Mouse (Mus musculus): Measurements from ENCODE around the gene Trat1. TPM values are rescaled to one million over a fixed set of nuclear protein-coding genes. Genes with fewer than 3 reads are reported as not detected.

The Trat1 gene
- not detected in 2 replicates for polyA plus RNA-seq (2015; fragmentation: Nextera tagmentation; extraction: Ambion mirVana)

DNA sequence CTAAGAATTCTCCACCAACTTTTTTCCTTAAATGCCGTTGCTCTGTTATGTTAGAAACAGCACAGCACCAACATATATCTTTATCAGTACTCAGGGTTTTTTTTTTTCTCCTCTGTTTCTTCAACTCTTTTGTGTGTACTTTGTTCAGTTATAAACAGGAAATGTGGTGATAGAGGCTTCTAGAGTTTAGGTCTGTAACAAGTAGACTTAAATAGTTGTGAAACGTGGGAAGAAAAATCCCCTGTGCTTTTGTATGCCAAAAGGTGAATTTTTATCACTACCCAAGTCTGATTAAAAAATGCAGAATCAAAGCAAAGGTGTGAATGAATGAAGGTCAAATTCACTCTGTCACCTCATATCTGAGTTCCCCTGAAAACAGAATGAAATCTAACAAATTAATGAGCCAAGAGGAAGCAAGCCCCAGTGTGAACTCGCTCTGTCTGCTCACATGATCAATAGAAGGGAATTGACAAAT is at the start of gene Trat1:
Gene Trat1 (minus strand): TSS at position 51 of the 475 bp plus-strand sequence.
- 42% methylated on average over 3 of the region's 3 CpGs for WGBS (ENCODE audit: insufficient replicate concordance)

GRCm38 (mm10) chr16:48818524-48818923 is 46.7 kb upstream of the Trat1 start:
- peak; percentile 48; the same call in 1 of the 2 replicates for ATAC-seq (ENCODE audit: low read depth)
- WGBS (ENCODE audit: insufficient replicate concordance) = 64% methylated on average over 6 of the region's 6 CpGs
- Histone ChIP-seq H3K27ac (ENCODE audit: low read length) (no peak overlapping the region), H3K27me3 (ENCODE audit: control insufficient read depth, insufficient read depth, low read depth, low read length) (no peaks in the 10 kb centered on the region), H3K4me1 (ENCODE audit: control insufficient read depth, low read depth, low read length) (no peaks in the 10 kb centered on the region), H3K9ac (ENCODE audit: low read depth, low read length) (no peak overlapping the region), H3K36me3 (ENCODE audit: control insufficient read depth, insufficient read depth) (no peaks in the 10 kb centered on the region), H3K9me3 (replicated peaks; ENCODE audit: control insufficient read depth, low read length) (no peaks in the 10 kb centered on the region), H3K4me2 (ENCODE audit: low read depth, low read length) (no peak overlapping the region), H3K4me3 (ENCODE audit: low read depth, low read length) (no peak overlapping the region)

More for the DNA sequence above, at the start of gene Trat1:
- no peak for ATAC-seq (ENCODE audit: low read depth)
- no peaks in the 10 kb centered on the region for H3K36me3 ChIP-seq (ENCODE audit: control insufficient read depth, insufficient read depth)
- no peak within 1 kb of the TSS for H3K4me3 ChIP-seq (ENCODE audit: low read depth, low read length)
- no peaks in the 10 kb centered on the region for H3K9me3 ChIP-seq (replicated peaks; ENCODE audit: control insufficient read depth, low read length)
- H3K4me1 ChIP-seq (ENCODE audit: control insufficient read depth, low read depth, low read length) = no peaks in the 10 kb centered on the region
- H3K4me2 ChIP-seq (ENCODE audit: low read depth, low read length) = no peak within 1 kb of the TSS
- no peaks in the 10 kb centered on the region for H3K27me3 ChIP-seq (ENCODE audit: control insufficient read depth, insufficient read depth, low read depth, low read length)
- H3K9ac ChIP-seq (ENCODE audit: low read depth, low read length) = no peak within 1 kb of the TSS
- H3K27ac ChIP-seq (ENCODE audit: low read length) = no peak within 1 kb of the TSS

- Histone ChIP-seq H3K4me3 (ENCODE audit: low read depth, low read length) (no peak within 1 kb of the TSS), H3K27me3 (ENCODE audit: control insufficient read depth, insufficient read depth, low read depth, low read length) (no peaks in the 10 kb centered on the region), H3K4me2 (ENCODE audit: low read depth, low read length) (no peak within 1 kb of the TSS), H3K9ac (ENCODE audit: low read depth, low read length) (no peak within 1 kb of the TSS), H3K9me3 (replicated peaks; ENCODE audit: control insufficient read depth, low read length) (no peaks in the 10 kb centered on the region), H3K27ac (ENCODE audit: low read length) (no peak within 1 kb of the TSS), H3K36me3 (ENCODE audit: control insufficient read depth, insufficient read depth) (no peaks in the 10 kb centered on the region), H3K4me1 (ENCODE audit: control insufficient read depth, low read depth, low read length) (no peaks in the 10 kb centered on the region)
- no peak for ATAC-seq (ENCODE audit: low read depth)
- 70% methylated on average over 2 of the region's 2 CpGs for WGBS (ENCODE audit: insufficient replicate concordance)
These were observed 44.9 kb upstream of the Trat1 start, which contains the start of gene Retnlb for GRCm38 (mm10) chr16:48816695-48817094. TSS of gene Retnlb (plus strand) at chr16:48816856.

GRCm38 (mm10) chr16:48811881-48812436 is 40.1 kb upstream of the Trat1 start:
- WGBS (ENCODE audit: insufficient replicate concordance) = 56% methylated on average over 7 of the region's 7 CpGs
- Histone ChIP-seq H3K9ac (ENCODE audit: low read depth, low read length) (no peak overlapping the region), H3K36me3 (ENCODE audit: control insufficient read depth, insufficient read depth) (no peaks in the 10 kb centered on the region), H3K4me1 (ENCODE audit: control insufficient read depth, low read depth, low read length) (no peaks in the 10 kb centered on the region), H3K27ac (ENCODE audit: low read length) (no peak overlapping the region), H3K4me3 (ENCODE audit: low read depth, low read length) (no peak overlapping the region), H3K9me3 (replicated peaks; ENCODE audit: control insufficient read depth, low read length) (no peaks in the 10 kb centered on the region), H3K4me2 (ENCODE audit: low read depth, low read length) (no peak overlapping the region), H3K27me3 (ENCODE audit: control insufficient read depth, insufficient read depth, low read depth, low read length) (no peaks in the 10 kb centered on the region)
- ATAC-seq (ENCODE audit: low read depth) = no peak

DNA sequence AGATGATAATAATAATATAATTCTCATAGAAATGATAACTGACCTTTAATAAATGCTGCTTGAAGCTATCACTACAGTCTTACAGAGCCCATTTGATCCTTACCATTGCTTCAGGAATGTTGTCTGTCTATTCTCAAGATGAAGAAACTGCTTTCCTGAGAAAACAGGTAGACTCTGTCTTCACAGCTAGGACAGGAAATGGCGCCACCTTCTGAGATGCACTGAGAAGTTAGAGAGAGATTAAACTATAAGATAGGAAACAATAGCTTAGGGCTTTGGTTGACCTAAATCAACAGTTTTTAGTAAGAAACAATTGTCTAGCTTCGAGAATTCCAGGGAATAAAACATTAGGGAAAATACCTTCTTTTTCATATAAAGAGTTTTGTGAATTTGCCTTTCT is 37.6 kb upstream of the Trat1 start:
- Histone ChIP-seq H3K9ac (ENCODE audit: low read depth, low read length) (no peak overlapping the region), H3K27me3 (ENCODE audit: control insufficient read depth, insufficient read depth, low read depth, low read length) (no peaks in the 10 kb centered on the region), H3K9me3 (replicated peaks; ENCODE audit: control insufficient read depth, low read length) (no peaks in the 10 kb centered on the region), H3K4me2 (ENCODE audit: low read depth, low read length) (no peak overlapping the region), H3K36me3 (ENCODE audit: control insufficient read depth, insufficient read depth) (no peaks in the 10 kb centered on the region), H3K4me3 (ENCODE audit: low read depth, low read length) (no peak overlapping the region), H3K4me1 (ENCODE audit: control insufficient read depth, low read depth, low read length) (no peaks in the 10 kb centered on the region), H3K27ac (ENCODE audit: low read length) (no peak overlapping the region)
- 32% methylated on average over 2 of the region's 2 CpGs for WGBS (ENCODE audit: insufficient replicate concordance)
- ATAC-seq (ENCODE audit: low read depth) = no peak

DNA sequence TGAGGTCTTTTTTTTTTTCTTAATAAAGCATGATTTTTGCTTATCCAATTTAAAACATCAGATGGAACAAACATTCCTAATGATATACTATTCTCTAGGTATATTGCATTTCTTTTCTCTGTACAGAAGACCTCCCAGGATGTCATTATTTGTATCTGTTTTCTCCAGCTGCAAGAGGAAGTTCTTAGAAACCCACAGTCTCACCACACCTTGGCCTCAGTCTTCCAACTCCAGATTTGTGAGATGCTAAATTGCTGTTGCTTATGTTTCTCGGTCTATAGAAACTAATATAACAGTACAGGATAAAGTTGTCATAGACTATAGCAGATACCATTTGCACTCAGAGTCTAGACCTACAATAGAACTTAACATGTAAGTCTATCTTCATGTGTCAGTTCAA is 34.7 kb upstream of the Trat1 start:
- Histone ChIP-seq H3K9me3 (replicated peaks; ENCODE audit: control insufficient read depth, low read length) (no peaks in the 10 kb centered on the region), H3K4me2 (ENCODE audit: low read depth, low read length) (no peak overlapping the region), H3K36me3 (ENCODE audit: control insufficient read depth, insufficient read depth) (no peaks in the 10 kb centered on the region), H3K27ac (ENCODE audit: low read length) (no peak overlapping the region), H3K27me3 (ENCODE audit: control insufficient read depth, insufficient read depth, low read depth, low read length) (no peaks in the 10 kb centered on the region), H3K9ac (ENCODE audit: low read depth, low read length) (no peak overlapping the region), H3K4me1 (ENCODE audit: control insufficient read depth, low read depth, low read length) (no peaks in the 10 kb centered on the region), H3K4me3 (ENCODE audit: low read depth, low read length) (no peak overlapping the region)
- WGBS (ENCODE audit: insufficient replicate concordance) = 21% methylated on average over 1 of the region's 1 CpGs
- ATAC-seq (ENCODE audit: low read depth) = no peak

DNA sequence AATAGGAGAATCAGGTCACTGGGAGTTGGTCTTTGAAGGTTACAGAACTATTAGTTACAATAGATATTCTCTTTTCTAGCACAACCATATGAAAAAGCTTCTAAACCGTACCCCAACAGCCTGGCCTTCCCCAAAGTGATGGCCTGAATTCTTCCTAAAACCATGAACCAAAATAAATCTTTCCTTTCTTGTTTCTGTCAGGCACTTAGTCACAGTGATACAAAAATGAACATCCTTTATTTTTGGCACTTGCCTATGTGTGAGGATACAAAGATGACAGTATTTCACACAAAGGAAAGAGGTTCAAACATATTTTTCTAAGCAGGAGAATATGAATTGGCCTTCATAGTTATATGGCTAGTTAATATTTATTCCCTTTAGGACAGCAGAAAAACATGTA is 33.6 kb upstream of the Trat1 start:
- Histone ChIP-seq H3K27me3 (ENCODE audit: control insufficient read depth, insufficient read depth, low read depth, low read length) (no peaks in the 10 kb centered on the region), H3K9me3 (replicated peaks; ENCODE audit: control insufficient read depth, low read length) (no peaks in the 10 kb centered on the region), H3K4me1 (ENCODE audit: control insufficient read depth, low read depth, low read length) (no peaks in the 10 kb centered on the region), H3K9ac (ENCODE audit: low read depth, low read length) (no peak overlapping the region), H3K27ac (ENCODE audit: low read length) (no peak overlapping the region), H3K4me3 (ENCODE audit: low read depth, low read length) (no peak overlapping the region), H3K4me2 (ENCODE audit: low read depth, low read length) (no peak overlapping the region), H3K36me3 (ENCODE audit: control insufficient read depth, insufficient read depth) (no peaks in the 10 kb centered on the region)
- 49% methylated on average over 1 of the region's 1 CpGs for WGBS (ENCODE audit: insufficient replicate concordance)
- ATAC-seq (ENCODE audit: low read depth) = no peak

DNA sequence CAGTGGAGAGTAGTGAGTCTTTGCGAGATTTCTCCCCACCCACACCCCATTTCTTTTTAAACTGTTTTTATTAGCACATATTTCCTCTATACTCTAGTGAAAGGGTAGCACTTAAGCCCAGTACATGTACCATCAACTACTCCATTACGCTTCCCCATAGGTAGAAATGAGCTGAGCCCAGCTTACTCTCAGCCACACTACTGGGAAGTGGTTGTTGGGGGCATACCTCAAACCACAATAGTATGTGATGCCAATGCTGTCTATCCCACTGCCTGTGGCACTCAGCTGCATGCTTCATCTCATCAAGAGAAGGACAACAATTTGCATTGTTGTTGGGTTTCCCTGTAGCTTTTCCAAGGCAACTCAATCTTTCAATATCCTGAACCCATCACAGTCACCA is 29.1 kb upstream of the Trat1 start:
- no peak overlapping the region for H3K9ac ChIP-seq (ENCODE audit: low read depth, low read length)
- no peaks in the 10 kb centered on the region for H3K9me3 ChIP-seq (replicated peaks; ENCODE audit: control insufficient read depth, low read length)
- no peaks in the 10 kb centered on the region for H3K4me1 ChIP-seq (ENCODE audit: control insufficient read depth, low read depth, low read length)
- H3K4me3 ChIP-seq (ENCODE audit: low read depth, low read length) = no peak overlapping the region
- H3K36me3 ChIP-seq (ENCODE audit: control insufficient read depth, insufficient read depth) = no peaks in the 10 kb centered on the region
- no peak overlapping the region for H3K4me2 ChIP-seq (ENCODE audit: low read depth, low read length)
- WGBS (ENCODE audit: insufficient replicate concordance) = 43% methylated on average over 2 of the region's 2 CpGs
- H3K27me3 ChIP-seq (ENCODE audit: control insufficient read depth, insufficient read depth, low read depth, low read length) = no peaks in the 10 kb centered on the region
- H3K27ac ChIP-seq (ENCODE audit: low read length) = no peak overlapping the region
- ATAC-seq (ENCODE audit: low read depth) = no peak

- Histone ChIP-seq H3K27me3 (ENCODE audit: control insufficient read depth, insufficient read depth, low read depth, low read length) (no peaks in the 10 kb centered on the region), H3K27ac (ENCODE audit: low read length) (no peak overlapping the region), H3K4me2 (ENCODE audit: low read depth, low read length) (no peak overlapping the region), H3K9me3 (replicated peaks; ENCODE audit: control insufficient read depth, low read length) (no peaks in the 10 kb centered on the region), H3K4me3 (ENCODE audit: low read depth, low read length) (no peak overlapping the region), H3K36me3 (ENCODE audit: control insufficient read depth, insufficient read depth) (no peaks in the 10 kb centered on the region), H3K9ac (ENCODE audit: low read depth, low read length) (no peak overlapping the region), H3K4me1 (ENCODE audit: control insufficient read depth, low read depth, low read length) (no peaks in the 10 kb centered on the region)
- ATAC-seq (ENCODE audit: low read depth) = no peak
- WGBS (ENCODE audit: insufficient replicate concordance) = 46% methylated on average over 3 of the region's 3 CpGs
These were observed 27.6 kb upstream of the Trat1 start for GRCm38 (mm10) chr16:48799470-48799869.
